Mouse (Mus musculus): ENCODE results near the gene Atad2b.

- no peak for TF ChIP-seq CTCF (IDR thresholded peaks at IDR 0.05)
- no peak for TF ChIP-seq POLR2A (IDR thresholded peaks at IDR 0.05; ENCODE audit: insufficient read depth, low read depth, low read length)
These were observed 32.1 kb upstream of the Atad2b start for GRCm38 (mm10) chr12:4885062-4885461.
